Mouse (Mus musculus) brain, embryonic 14.5 days (tissue): ENCODE results near the gene Fbxo41.

ENCODE experiments used
- CTCF ChIP-seq: fragments of 200-500 bp; IDR thresholded peaks from 2 replicates; pipeline ENCODE4 v1.5.1; 2012; ENCODE audit warnings: inconsistent platforms, mild to moderate bottlenecking, moderate library complexity, borderline replicate concordance; ENCODE audit not compliant: insufficient read depth, insufficient read length; ENCODE audit errors: extremely low read depth
- POLR2A ChIP-seq: fragments of 200-500 bp; IDR thresholded peaks from 2 replicates; pipeline ENCODE4 v1.6.1; 2012; ENCODE audit warnings: mild to moderate bottlenecking, inconsistent platforms, borderline replicate concordance; ENCODE audit not compliant: poor library complexity, insufficient read depth, insufficient read length, severe bottlenecking; ENCODE audit errors: extremely low read depth

DNA sequence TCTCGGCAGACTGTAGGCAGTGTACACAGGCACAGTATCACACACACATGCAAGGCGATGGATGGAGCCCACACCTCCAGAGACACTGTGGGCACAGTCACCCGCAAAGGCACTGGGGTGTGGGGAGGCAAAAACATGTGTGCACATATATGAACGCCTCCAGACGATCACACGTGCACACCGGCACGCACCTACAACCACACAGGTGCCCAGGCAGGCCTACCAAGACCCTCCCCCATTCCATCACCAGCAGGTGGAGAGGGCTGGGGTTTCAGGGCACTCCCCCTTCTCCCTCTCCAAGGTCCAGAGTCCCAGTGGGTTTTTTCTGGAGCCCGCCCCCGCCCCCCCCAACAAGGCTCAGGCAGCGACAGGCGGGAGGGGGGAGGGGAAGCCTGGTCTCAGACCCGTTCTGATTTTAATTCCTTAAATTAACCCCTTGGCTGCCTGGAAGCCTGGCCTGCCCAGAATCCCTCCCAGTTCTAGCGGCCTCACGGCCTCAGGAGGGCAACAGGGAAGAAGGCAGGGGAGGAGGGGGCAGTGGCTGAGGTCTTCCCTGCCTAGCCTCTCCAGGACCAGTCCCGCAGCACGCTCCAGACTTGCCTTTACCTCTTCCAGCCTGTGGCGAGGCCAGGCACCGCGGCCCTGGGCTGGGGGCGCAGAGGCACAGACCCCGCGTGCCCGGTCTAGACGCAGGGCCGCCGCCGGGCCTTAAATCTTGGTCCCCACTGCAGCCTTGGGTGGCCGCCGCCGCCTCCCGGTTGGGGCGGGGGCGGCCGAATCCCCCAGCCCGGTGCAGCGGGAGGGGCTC lies 487 bp downstream of the Fbxo41 start:
- TF ChIP-seq CTCF (no peak), POLR2A (no peak)
